Mouse (Mus musculus): Measurements from ENCODE around the gene Gnpat. TPM values are rescaled to one million over a fixed set of nuclear protein-coding genes. Genes with fewer than 3 reads are reported as not detected.

The Gnpat gene
- polyA plus RNA-seq, 2 experiments from 2014 or later = 36.5 TPM

- ATAC-seq = no peak
Measured at GRCm38 (mm10) chr8:124905482-124905881, 42.6 kb downstream of the Gnpat start.

GRCm38 (mm10) chr8:124909936-124910335 lies 47.1 kb downstream of the Gnpat start:
- ATAC-seq = no peak

- ATAC-seq = no peak
Measured at GRCm38 (mm10) chr8:124910349-124910748, 47.5 kb downstream of the Gnpat start.

- no peak for ATAC-seq
Measured at GRCm38 (mm10) chr8:124911938-124912872, 49.4 kb downstream of the Gnpat start.

GRCm38 (mm10) chr8:124914061-124914460 lies 51.2 kb downstream of the Gnpat start:
- no peak for ATAC-seq

- ATAC-seq = no peak
Measured at GRCm38 (mm10) chr8:124917741-124918484, 55.1 kb downstream of the Gnpat start.

GRCm38 (mm10) chr8:124921369-124922279 lies 58.8 kb downstream of the Gnpat start:
- no peak for ATAC-seq

- ATAC-seq = no peak
Measured at GRCm38 (mm10) chr8:124922490-124923089, 59.8 kb downstream of the Gnpat start.

GRCm38 (mm10) chr8:124923971-124924652 lies 61.3 kb downstream of the Gnpat start:
- no peak for ATAC-seq

- no peak for ATAC-seq
Measured at GRCm38 (mm10) chr8:124925544-124926266, 62.9 kb downstream of the Gnpat start.

GRCm38 (mm10) chr8:124926351-124926771 lies 63.5 kb downstream of the Gnpat start:
- ATAC-seq = no peak

- ATAC-seq = no peak
Measured at GRCm38 (mm10) chr8:124929006-124929405, 66.2 kb downstream of the Gnpat start.

GRCm38 (mm10) chr8:124930086-124930485 lies 67.3 kb downstream of the Gnpat start:
- ATAC-seq = no peak

- ATAC-seq = no peak
Measured at GRCm38 (mm10) chr8:124930649-124931048, 67.8 kb downstream of the Gnpat start.

GRCm38 (mm10) chr8:124932435-124932834 lies 69.6 kb downstream of the Gnpat start:
- ATAC-seq = no peak

GRCm38 (mm10) chr8:124935116-124935515 lies 72.3 kb downstream of the Gnpat start:
- ATAC-seq = no peak

- ATAC-seq = no peak
Measured at GRCm38 (mm10) chr8:124936699-124937098, 73.9 kb downstream of the Gnpat start.

- ATAC-seq = no peak
Measured at GRCm38 (mm10) chr8:124937293-124937692, 74.5 kb downstream of the Gnpat start.

Data from activated CD4-positive, CD25-positive, alpha-beta regulatory T cell, adult 4 months (primary cell).